Mouse (Mus musculus): ENCODE data around the gene Eddm3b.
"Not testable (repeated sequence)": the region's sequence is repeated elsewhere in the genome, so short reads cannot be mapped to it uniquely, and the experiment has no call there.

Gene Eddm3b

GRCm38 (mm10) chr14:51142568-51142967, 28.3 kb downstream of the Eddm3b start:
- DNase-seq (ENCODE audit: inconsistent age in 2 of 2, low spot score in 1 of 2), result no peak

- DNase-seq (ENCODE audit: inconsistent age in 2 of 2, low spot score in 1 of 2), result no peak
Measured at GRCm38 (mm10) chr14:51143287-51143686, 29.1 kb downstream of the Eddm3b start.

DNA sequence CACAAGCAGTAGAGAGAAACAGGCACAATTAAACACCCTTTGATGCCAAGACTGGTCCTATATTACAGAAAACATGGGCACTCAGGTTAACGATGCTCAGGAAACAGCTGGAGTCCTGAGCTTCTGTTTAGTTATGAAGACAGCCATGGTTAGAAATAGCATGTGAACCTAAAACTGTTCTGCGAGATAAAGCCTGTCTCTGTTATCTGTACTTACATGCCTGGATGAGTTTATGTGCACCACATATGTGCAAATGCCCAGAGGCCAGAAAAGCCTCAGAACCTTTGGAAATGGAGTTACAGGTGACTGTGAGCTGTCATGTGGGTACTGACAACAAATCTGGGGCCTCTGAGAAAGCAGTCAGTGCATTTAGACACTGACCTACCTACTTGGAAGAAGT, 29.7 kb downstream of the Eddm3b start:
- no peak for DNase-seq (ENCODE audit: inconsistent age in 2 of 2, low spot score in 1 of 2)

- no peak for DNase-seq (ENCODE audit: inconsistent age in 2 of 2, low spot score in 1 of 2)
Measured at GRCm38 (mm10) chr14:51144451-51144850, 30.2 kb downstream of the Eddm3b start.

DNA sequence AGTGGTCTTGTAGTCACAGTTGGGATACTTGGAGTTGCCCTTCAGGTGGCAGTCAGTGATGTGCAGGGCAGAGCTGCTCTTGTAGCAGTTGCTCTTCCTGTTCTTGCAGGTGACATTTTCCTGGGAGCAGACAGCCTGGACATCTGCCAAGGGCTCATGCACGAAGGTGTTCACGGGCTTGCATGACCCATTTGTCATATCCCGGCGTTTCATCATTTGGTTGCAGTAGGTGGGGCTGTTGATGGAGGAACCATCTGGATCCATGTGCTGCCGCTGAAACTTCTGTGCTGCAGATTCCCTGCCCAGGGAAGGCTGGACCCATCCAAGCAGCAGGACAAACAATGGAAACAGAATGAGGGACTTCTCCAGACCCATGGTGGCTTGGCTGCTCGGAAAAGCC, 31.3 kb downstream of the Eddm3b start:
- no peak for DNase-seq (ENCODE audit: inconsistent age in 2 of 2, low spot score in 1 of 2)

- DNase-seq (ENCODE audit: inconsistent age in 2 of 2, low spot score in 1 of 2), result peak in 1 of 2 experiments; percentile 49
Measured at GRCm38 (mm10) chr14:51146685-51147084, 32.5 kb downstream of the Eddm3b start, which contains the start of gene Rnase1. Gene Rnase1 (minus strand): TSS chr14:51146785.

GRCm38 (mm10) chr14:51148006-51148405, 33.8 kb downstream of the Eddm3b start:
- DNase-seq (ENCODE audit: inconsistent age in 2 of 2, low spot score in 1 of 2), result peak in 1 of 2 experiments; percentile 39

GRCm38 (mm10) chr14:51149164-51149563, 34.9 kb downstream of the Eddm3b start:
- DNase-seq (ENCODE audit: inconsistent age in 2 of 2, low spot score in 1 of 2), result no peak

- no peak for DNase-seq (ENCODE audit: inconsistent age in 2 of 2, low spot score in 1 of 2)
Measured at GRCm38 (mm10) chr14:51150206-51150831, 36.1 kb downstream of the Eddm3b start.

- DNase-seq (ENCODE audit: inconsistent age in 2 of 2, low spot score in 1 of 2), result no peak
Measured at GRCm38 (mm10) chr14:51152249-51152870, 38.1 kb downstream of the Eddm3b start.

DNA sequence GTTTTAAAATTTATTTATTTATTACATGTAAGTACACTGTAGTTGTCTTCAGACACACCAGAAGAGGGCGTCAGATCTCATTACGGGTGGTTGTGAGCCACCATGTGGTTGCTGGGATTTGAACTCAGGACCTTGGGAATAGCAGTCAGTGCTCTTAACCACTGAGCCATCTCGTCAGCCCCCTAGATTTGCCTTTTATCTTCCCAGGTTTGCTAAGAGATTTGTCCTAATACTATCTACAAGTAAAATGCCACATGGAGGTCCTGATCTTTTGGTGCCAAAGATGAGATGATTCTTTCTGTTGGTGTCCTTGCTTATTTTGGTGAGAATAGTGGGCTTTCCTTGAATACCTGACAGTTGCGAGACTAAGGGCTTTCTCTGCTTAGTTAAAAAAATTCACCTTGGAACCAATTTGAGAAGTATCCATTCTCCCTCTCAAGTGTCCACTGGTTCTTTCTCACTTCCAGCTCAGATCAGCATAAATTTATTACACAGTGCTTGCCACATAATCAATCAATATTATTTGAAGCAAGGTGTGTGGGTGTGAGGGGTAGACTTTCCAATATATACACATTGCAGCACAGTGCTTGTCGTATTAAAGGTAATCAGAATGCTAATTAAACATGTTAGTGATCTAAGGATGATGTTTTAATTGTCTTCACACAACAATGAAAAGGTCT, 42.0 kb downstream of the Eddm3b start:
- DNase-seq (ENCODE audit: inconsistent age in 2 of 2, low spot score in 1 of 2), result no peak

DNA sequence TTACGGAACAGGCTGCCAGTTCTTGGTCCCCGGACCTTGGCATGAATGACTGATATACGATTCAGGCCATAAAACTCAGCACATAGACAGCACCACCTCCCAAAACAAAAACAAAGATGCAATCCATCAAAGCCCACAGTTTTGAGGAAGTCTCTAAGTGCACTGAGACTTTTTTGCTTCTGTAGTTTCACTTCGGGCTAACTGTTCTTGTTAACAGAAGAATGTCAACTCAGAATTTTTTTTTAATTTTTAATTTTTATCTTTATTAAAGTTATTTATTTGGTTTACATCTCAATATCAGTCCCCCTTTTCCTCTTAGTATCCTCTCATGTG, 42.5 kb downstream of the Eddm3b start:
- no peak for DNase-seq (ENCODE audit: inconsistent age in 2 of 2, low spot score in 1 of 2)

- no peak for DNase-seq (ENCODE audit: inconsistent age in 2 of 2, low spot score in 1 of 2)
Measured at GRCm38 (mm10) chr14:51157072-51157471, 42.8 kb downstream of the Eddm3b start.

GRCm38 (mm10) chr14:51161976-51162375, 47.8 kb downstream of the Eddm3b start, which contains the start of gene Rnase2b:
Gene Rnase2b (plus strand): TSS chr14:51162260.
- not testable (repeated sequence) for DNase-seq (ENCODE audit: inconsistent age in 2 of 2, low spot score in 1 of 2)

GRCm38 (mm10) chr14:51163323-51163722, 49.1 kb downstream of the Eddm3b start:
- not testable (repeated sequence) for DNase-seq (ENCODE audit: inconsistent age in 2 of 2, low spot score in 1 of 2)

DNA sequence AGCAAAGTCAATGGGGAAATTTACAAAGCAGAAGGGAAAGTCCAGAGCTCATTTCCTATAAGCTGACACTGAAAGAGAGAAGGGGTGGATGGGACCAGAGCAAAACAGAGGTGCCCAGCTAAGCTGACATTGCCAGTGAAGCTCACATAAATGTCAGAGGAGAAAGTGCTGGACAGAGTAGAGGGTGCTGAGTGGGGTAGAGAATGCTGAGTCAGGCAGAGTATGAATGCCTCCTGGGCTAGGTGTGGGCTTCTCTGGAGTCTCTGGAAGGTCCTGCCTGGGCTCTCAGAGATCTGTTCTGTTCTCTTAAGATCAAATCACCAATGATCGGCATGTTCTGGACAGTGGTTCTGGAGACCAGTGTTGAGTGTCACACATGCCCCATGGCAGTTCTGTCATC, 51.2 kb downstream of the Eddm3b start:
- DNase-seq (ENCODE audit: inconsistent age in 2 of 2, low spot score in 1 of 2), result no peak

DNA sequence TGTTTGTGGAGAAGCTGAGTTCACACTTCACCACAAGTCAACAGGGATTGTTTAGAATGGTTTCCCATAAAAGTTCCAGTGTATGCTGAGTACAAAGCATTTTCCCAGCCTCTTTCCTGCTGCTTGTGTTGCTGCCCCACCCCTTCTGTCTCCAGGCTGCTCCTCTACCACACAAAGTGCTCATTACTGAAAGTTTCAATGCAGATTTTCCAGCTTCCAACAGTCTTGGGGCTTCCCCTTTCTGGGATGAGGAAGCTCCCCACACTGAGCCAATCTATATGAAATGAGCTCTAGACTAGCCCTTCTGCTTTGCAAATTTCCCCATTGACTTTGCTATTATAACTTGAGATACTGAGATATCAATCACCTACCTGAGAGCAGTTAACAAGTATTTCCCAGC, 51.8 kb downstream of the Eddm3b start:
- DNase-seq (ENCODE audit: inconsistent age in 2 of 2, low spot score in 1 of 2), result no peak

Data from adrenal gland, adult (tissue).